9 mouse cellular contexts compared by ENCODE assay signal in the genomic region with DNA sequence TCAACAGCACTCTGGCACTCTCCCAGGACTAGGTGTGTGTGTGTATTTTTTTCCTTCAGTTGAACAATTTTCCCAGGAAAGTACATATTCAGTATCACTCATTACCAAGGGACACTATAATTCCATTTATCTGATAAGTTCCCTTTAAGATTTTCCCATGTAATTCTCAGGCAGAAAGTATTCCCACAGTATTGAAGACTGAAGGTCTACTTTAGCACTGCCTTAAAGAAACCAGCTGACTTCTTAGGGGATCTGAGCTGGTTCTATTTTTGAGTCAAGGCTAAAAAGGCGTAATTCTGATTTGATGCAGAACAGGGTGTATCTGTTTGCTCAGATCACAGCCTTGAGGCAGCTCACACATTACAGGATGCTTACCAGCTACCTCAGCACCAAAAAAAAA. TPM values are rescaled to one million over a fixed set of nuclear protein-coding genes. Genes with fewer than 3 reads are reported as not detected.
DNase-seq lines count a peak whose midpoint lies in the region; ATAC-seq and TF ChIP-seq lines count a peak whose summit lies in the region.
"Had no signal": no experiment of that assay in that cellular context is flagged by ENCODE, and none has a peak within 500 bp of the region (broad histone marks: within the 10 kb centered on the region; RNA-seq: fewer than 3 reads in every experiment).

No protein-coding gene starts in this region.

- H3K27me3 ChIP-seq in heart, postnatal 0 days (ENCODE audit: control insufficient read depth, insufficient read depth, low read length): no peaks in the 10 kb centered on the region
- H3K27me3 ChIP-seq in hindbrain, embryonic 12.5 days: no peaks in the 10 kb centered on the region
- no peaks in the 10 kb centered on the region for H3K27me3 ChIP-seq in midbrain, embryonic 10.5 days (ENCODE audit: low read depth, poor library complexity, severe bottlenecking)

- no peak for DNase-seq in heart, postnatal 0 days (ENCODE audit: low spot score)
- DNase-seq in heart, adult 18-20 months: no peak
- peak; percentile 13 for DNase-seq in brain, adult 2 months (ENCODE audit: low read depth, low spot score)
- DNase-seq in midbrain, embryonic 10.5 days (ENCODE audit: low spot score): no peak
- DNase-seq in right cerebral cortex, postnatal 4 days: no peak
- DNase-seq: cerebellum, postnatal 36 days had no signal

- no peak overlapping the region for H3K27ac ChIP-seq in heart, postnatal 0 days (ENCODE audit: low read depth)
- H3K27ac ChIP-seq in hindbrain, embryonic 12.5 days: no peak overlapping the region
- H3K27ac ChIP-seq in midbrain, embryonic 10.5 days (replicated peaks): no peak overlapping the region

- no peak for TF ChIP-seq EP300 in heart, postnatal 0 days (IDR thresholded peaks at IDR 0.05; ENCODE audit: low read depth)

- ATAC-seq in heart, postnatal 0 days (ENCODE audit: insufficient read depth, low read depth): no peak
- no peak for ATAC-seq in hindbrain, embryonic 12.5 days (ENCODE audit: low FRiP score)
- no peak for ATAC-seq in monocyte, adult 5-6 weeks (replicated peaks; ENCODE audit: insufficient number of reproducible peaks, low FRiP score, low TSS enrichment, poor library complexity, severe bottlenecking)
- no peak for ATAC-seq in granulocyte monocyte progenitor cell, adult 5-6 weeks (replicated peaks; ENCODE audit: poor library complexity, severe bottlenecking)

- H3K36me3 ChIP-seq in heart, postnatal 0 days (replicated peaks; ENCODE audit: control insufficient read depth, insufficient read depth, low read length): peaks cover 24% of the 10 kb centered on the region
- peaks cover 28% of the 10 kb centered on the region for H3K36me3 ChIP-seq in hindbrain, embryonic 12.5 days
- peaks cover 75% of the 10 kb centered on the region for H3K36me3 ChIP-seq in midbrain, embryonic 10.5 days

- peak overlapping the region; percentile 13; the same call in 1 of the 2 replicates for H3K9ac ChIP-seq in heart, postnatal 0 days (replicated peaks; ENCODE audit: low read depth, low read length)
- no peak overlapping the region for H3K9ac ChIP-seq in hindbrain, embryonic 12.5 days

- TF ChIP-seq CTCF in heart, postnatal 0 days (IDR thresholded peaks at IDR 0.05; ENCODE audit: low read depth): no peak

- peak overlapping the region; percentile 83 for H3K4me2 ChIP-seq in heart, postnatal 0 days (ENCODE audit: low read depth, low read length)
- peak overlapping the region; percentile 81 for H3K4me2 ChIP-seq in hindbrain, embryonic 12.5 days (replicated peaks)

- peaks cover 14% of the 10 kb centered on the region for H3K4me1 ChIP-seq in heart, postnatal 0 days (ENCODE audit: control insufficient read depth, insufficient read depth)
- peaks cover 26% of the 10 kb centered on the region for H3K4me1 ChIP-seq in hindbrain, embryonic 12.5 days
- peaks cover 40% of the 10 kb centered on the region for H3K4me1 ChIP-seq in midbrain, embryonic 10.5 days

- no peaks in the 10 kb centered on the region for H3K9me3 ChIP-seq in heart, postnatal 0 days (replicated peaks; ENCODE audit: control insufficient read depth, low read length)
- H3K9me3 ChIP-seq in hindbrain, embryonic 12.5 days (replicated peaks): no peaks in the 10 kb centered on the region
- peaks cover 9% of the 10 kb centered on the region; the same call in 1 of the 2 replicates for H3K9me3 ChIP-seq in midbrain, embryonic 10.5 days (replicated peaks)

- peak overlapping the region; percentile 85 for H3K4me3 ChIP-seq in heart, postnatal 0 days (ENCODE audit: low read depth, low read length)
- H3K4me3 ChIP-seq in hindbrain, embryonic 12.5 days: peak overlapping the region; percentile 15; the same call in 1 of the 2 replicates
- peak overlapping the region; percentile 81 for H3K4me3 ChIP-seq in midbrain, embryonic 10.5 days

- WGBS in heart, postnatal 0 days: 10% methylated on average over 1 of the region's 1 CpGs
- WGBS in hindbrain, embryonic 12.5 days: 66% methylated on average over 1 of the region's 1 CpGs
- 76% methylated on average over 1 of the region's 1 CpGs for WGBS in midbrain, embryonic 10.5 days

RNA-seq across cellular contexts. Expression of a gene that starts 2.9 kb away (rescaled TPM):
- 0.69 and 0.81 TPM in 2 replicates for total RNA-seq in heart, postnatal 0 days (2014; rRNA removed; ENCODE audit: low replicate concordance)
- polyA plus RNA-seq in heart, postnatal 0 days (2015; fragmentation: Nextera tagmentation; extraction: Ambion mirVana): 0.52 and 0.66 TPM in 2 replicates
- under 1 TPM in 1 of 2 experiments, not detected in 1; 0.42 TPM for total RNA-seq in heart, adult 18-20 months (2021)
- polyA plus RNA-seq in hindbrain, embryonic 12.5 days (2016; fragmentation: Nextera tagmentation; extraction: Ambion mirVana): 1.4 and 1.9 TPM in 2 replicates
- 0.80 and 1.1 TPM in 2 replicates for polyA plus RNA-seq in midbrain, embryonic 10.5 days (2016; fragmentation: Nextera tagmentation; extraction: Ambion mirVana)
- total RNA-seq in monocyte, adult 5-6 weeks (2017): 0.49 to 2.0 TPM in 2 of 3 replicates, not detected in the other
- not detected in 2 replicates for total RNA-seq in granulocyte monocyte progenitor cell, adult 5-6 weeks (2014; fragmentation: Nextera tagmentation)
- 0.69 TPM in 1 of 2 replicates, not detected in the other for total RNA-seq in granulocyte monocyte progenitor cell, adult 5-6 weeks (2017)

RNA-seq across cellular contexts. Expression of a gene that starts 3.5 kb away (rescaled TPM):
- 115 and 134 TPM in 2 replicates for total RNA-seq in heart, postnatal 0 days (2014; rRNA removed; ENCODE audit: low replicate concordance)
- 65.9 and 66.7 TPM in 2 replicates for polyA plus RNA-seq in heart, postnatal 0 days (2015; fragmentation: Nextera tagmentation; extraction: Ambion mirVana)
- total RNA-seq in heart, adult 18-20 months (2021): 10 to 100 TPM; 72.4 to 76.1 TPM
- 144 and 152 TPM in 2 replicates for polyA plus RNA-seq in hindbrain, embryonic 12.5 days (2016; fragmentation: Nextera tagmentation; extraction: Ambion mirVana)
- polyA plus RNA-seq in midbrain, embryonic 10.5 days (2016; fragmentation: Nextera tagmentation; extraction: Ambion mirVana): 95.6 and 111 TPM in 2 replicates
- 43.5 to 56.6 TPM (median 49.0 TPM) in 3 replicates for total RNA-seq in monocyte, adult 5-6 weeks (2017)
- 33.5 and 45.5 TPM in 2 replicates for total RNA-seq in granulocyte monocyte progenitor cell, adult 5-6 weeks (2014; fragmentation: Nextera tagmentation)
- 72.4 and 96.0 TPM in 2 replicates for total RNA-seq in granulocyte monocyte progenitor cell, adult 5-6 weeks (2017)

RNA-seq across cellular contexts. Expression of a gene that starts 27.6 kb away (rescaled TPM):
- not detected in 2 replicates for total RNA-seq in heart, postnatal 0 days (2014; rRNA removed; ENCODE audit: low replicate concordance)
- not detected in 2 replicates for polyA plus RNA-seq in heart, postnatal 0 days (2015; fragmentation: Nextera tagmentation; extraction: Ambion mirVana)
- total RNA-seq in heart, adult 18-20 months (2021): not detected
- not detected in 2 replicates for polyA plus RNA-seq in hindbrain, embryonic 12.5 days (2016; fragmentation: Nextera tagmentation; extraction: Ambion mirVana)
- not detected in 2 replicates for polyA plus RNA-seq in midbrain, embryonic 10.5 days (2016; fragmentation: Nextera tagmentation; extraction: Ambion mirVana)
- 0.43 TPM in 1 of 3 replicates, not detected in the others for total RNA-seq in monocyte, adult 5-6 weeks (2017)
- total RNA-seq in granulocyte monocyte progenitor cell, adult 5-6 weeks (2014; fragmentation: Nextera tagmentation): not detected in 2 replicates
- not detected in 2 replicates for total RNA-seq in granulocyte monocyte progenitor cell, adult 5-6 weeks (2017)

RNA-seq across cellular contexts. Expression of a gene that starts 35.0 kb away (rescaled TPM):
- not detected in 2 replicates for total RNA-seq in heart, postnatal 0 days (2014; rRNA removed; ENCODE audit: low replicate concordance)
- polyA plus RNA-seq in heart, postnatal 0 days (2015; fragmentation: Nextera tagmentation; extraction: Ambion mirVana): not detected in 2 replicates
- total RNA-seq in heart, adult 18-20 months (2021): not detected
- not detected in 2 replicates for polyA plus RNA-seq in hindbrain, embryonic 12.5 days (2016; fragmentation: Nextera tagmentation; extraction: Ambion mirVana)
- not detected in 2 replicates for polyA plus RNA-seq in midbrain, embryonic 10.5 days (2016; fragmentation: Nextera tagmentation; extraction: Ambion mirVana)
- not detected in 3 replicates for total RNA-seq in monocyte, adult 5-6 weeks (2017)
- total RNA-seq in granulocyte monocyte progenitor cell, adult 5-6 weeks (2014; fragmentation: Nextera tagmentation): not detected in 2 replicates
- not detected in 2 replicates for total RNA-seq in granulocyte monocyte progenitor cell, adult 5-6 weeks (2017)

RNA-seq across cellular contexts. Expression of a gene that starts 36.0 kb away (rescaled TPM):
- total RNA-seq in heart, postnatal 0 days (2014; rRNA removed; ENCODE audit: low replicate concordance): not detected in 2 replicates
- not detected in 2 replicates for polyA plus RNA-seq in heart, postnatal 0 days (2015; fragmentation: Nextera tagmentation; extraction: Ambion mirVana)
- total RNA-seq in heart, adult 18-20 months (2021): not detected
- not detected in 2 replicates for polyA plus RNA-seq in hindbrain, embryonic 12.5 days (2016; fragmentation: Nextera tagmentation; extraction: Ambion mirVana)
- polyA plus RNA-seq in midbrain, embryonic 10.5 days (2016; fragmentation: Nextera tagmentation; extraction: Ambion mirVana): not detected in 2 replicates
- not detected in 3 replicates for total RNA-seq in monocyte, adult 5-6 weeks (2017)
- total RNA-seq in granulocyte monocyte progenitor cell, adult 5-6 weeks (2014; fragmentation: Nextera tagmentation): not detected in 2 replicates
- not detected in 2 replicates for total RNA-seq in granulocyte monocyte progenitor cell, adult 5-6 weeks (2017)

Comparison
In these comparisons a context has a peak if more than half of its experiments do, and no peak if none do; other contexts are left out.
1. H3K4me3 ChIP-seq: peak in every context shown above with its lines; median percentile 85 in heart, postnatal 0 days; 81 in midbrain, embryonic 10.5 days; 15 in hindbrain, embryonic 12.5 days.